Mouse (Mus musculus): ENCODE measurements around the gene Sema3a. TPM values are rescaled to one million over a fixed set of nuclear protein-coding genes. Genes with fewer than 3 reads are reported as not detected.
"Not testable (repeated sequence)": the region's sequence is repeated elsewhere in the genome, so short reads cannot be mapped to it uniquely, and the experiment has no call there.

Sema3a gene
- total RNA-seq, 2 experiments from 2014 or later = 8.0 to 13.8 TPM

- DNase-seq = no peak
These were observed 425.7 kb downstream of the Sema3a start for GRCm38 (mm10) chr5:13550953-13551352.

DNA sequence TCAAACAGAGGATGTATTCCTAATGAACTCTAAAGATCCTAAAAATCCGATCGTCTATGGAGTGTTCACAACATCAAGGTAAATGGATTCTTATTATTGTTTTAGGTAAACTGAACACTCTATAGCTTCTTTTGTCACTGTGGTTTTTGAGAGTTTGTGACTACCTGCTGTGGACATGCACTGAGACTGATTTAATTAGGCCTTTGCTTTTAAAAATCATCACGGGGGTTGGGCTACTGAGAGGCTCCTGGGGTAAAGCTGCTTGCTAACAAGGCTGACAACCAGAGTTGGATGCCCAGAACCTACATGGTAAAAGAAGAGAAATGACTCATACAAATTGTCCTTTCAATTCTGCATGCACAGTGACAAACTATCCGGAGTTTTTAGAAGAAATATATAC lies 432.0 kb downstream of the Sema3a start:
- no peak for DNase-seq

DNA sequence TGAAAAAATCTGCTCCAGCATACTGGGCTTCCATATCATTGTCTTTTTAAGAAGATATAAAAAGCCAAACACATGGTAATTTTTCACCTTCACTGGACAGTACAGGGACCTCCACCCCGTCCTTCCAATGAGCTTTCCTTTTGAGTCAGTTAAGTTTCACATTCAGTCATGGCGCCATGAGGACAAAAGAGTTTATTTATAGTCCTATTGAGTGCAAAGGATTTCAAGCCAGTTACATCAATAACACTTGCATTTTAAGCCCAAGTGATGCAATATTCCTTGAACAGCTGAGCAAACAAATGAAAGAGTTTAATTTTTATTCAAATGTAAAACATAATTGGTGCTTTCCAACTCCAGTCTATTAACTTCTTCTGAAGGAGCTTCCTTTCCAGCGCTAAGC lies 448.7 kb downstream of the Sema3a start:
- no peak for DNase-seq

- no peak for DNase-seq
These were observed 453.9 kb downstream of the Sema3a start for GRCm38 (mm10) chr5:13579123-13579522.

DNA sequence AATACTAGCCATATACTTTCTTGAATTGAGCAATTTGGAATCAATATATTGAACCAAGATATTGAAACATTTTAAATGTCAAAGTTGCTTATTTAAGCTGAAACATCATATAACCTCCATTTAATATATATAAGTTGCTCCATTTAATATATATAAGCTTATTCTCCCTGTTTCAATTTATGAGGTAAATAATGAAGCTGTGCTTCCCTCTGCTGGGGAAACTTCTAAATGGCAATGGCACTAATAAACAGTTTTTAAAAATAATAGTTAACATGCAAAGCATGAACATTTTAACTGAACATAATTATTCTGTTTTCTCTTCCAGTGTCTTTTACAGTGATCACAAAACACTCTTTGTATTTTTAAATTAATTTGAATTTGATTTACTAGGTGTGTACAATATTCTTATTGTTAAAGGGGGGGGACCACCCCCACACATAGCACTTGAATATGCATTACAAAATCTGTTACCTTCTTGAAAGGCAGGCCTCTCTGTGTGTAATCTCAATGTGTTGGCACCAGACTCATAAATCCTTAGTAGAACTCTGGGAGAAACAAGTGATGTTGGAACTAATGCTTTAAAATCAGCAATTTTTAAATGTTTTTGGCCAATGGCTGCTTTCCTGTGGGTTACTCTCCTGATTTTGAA lies 460.5 kb downstream of the Sema3a start:
- no peak for DNase-seq

DNA sequence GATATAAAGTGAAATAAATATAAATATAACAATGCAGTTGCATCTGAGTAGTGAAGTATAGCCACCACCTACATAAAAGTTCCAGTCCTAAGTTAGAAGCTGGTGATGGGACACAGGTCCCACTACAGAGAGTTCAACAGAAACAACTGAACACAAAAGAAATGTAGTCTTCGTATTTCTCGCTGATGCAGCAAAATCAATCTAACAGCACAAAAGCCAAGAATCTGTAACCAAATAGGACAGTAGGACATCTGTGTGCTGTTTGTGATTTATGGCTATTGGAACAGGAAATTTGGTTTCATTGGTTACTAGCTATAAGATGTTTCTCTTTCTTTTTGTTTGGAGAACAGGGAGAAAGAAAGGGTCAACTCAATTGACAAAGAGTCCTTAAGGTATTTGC lies 469.2 kb downstream of the Sema3a start:
- DNase-seq = no peak

DNA sequence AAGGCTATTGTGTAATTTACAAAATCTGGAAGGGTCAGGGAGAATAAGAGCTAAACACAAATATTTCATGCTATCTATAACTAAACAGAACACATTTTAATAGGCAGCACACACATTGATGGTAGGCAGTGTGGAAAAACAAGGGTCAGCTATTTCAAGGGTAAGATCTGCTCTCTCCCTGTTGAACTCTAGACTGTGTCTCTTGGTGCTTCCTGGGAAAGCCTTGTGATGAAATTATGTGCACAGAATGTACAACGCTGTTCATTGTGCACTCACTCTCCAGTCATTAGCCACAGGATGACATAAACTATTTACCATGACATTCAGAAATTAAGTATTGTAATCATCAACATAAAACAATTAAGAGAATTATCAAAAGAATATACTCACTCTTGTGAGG lies 486.4 kb downstream of the Sema3a start:
- no peak for DNase-seq

DNA sequence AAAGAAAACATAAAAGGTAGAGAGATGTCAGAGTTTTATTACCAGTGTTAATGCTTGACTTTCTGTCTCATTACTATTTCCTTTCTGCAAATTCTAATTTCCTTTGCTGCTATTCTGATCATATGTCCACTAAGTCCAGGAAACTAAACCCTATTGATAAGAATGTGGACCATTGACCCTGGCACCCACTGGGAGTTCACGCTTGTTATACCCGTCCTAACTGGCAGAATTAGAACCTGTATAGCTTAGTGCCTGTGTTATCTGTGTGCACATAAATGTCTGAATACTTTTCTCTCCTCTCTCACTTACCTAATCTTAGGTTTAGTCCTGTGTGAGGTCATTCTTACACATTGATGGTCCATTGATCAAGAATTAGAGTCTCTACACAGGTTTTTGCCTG lies 486.9 kb downstream of the Sema3a start:
- DNase-seq = no peak

DNA sequence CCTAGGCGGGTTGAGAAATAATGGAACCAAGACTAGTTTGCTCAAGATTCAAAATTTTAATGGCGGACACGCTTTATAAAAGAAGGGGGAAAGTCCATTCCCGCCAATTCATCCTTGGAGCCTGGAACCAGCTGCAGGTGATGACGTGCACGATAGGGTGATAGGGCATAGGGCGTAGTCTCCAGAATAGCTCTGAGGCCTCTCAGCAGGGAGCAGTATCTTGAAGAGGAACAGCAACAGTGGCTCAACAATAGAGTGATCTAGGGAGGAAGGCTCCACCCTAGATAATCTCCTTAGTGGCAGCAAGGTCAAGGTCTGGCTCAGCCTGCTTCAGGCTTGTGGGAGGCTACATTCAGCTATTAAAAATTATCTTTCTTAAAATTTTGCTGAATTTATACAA lies 489.4 kb downstream of the Sema3a start:
- not testable (repeated sequence) for DNase-seq

GRCm38 (mm10) chr5:13615907-13616306 lies 490.7 kb downstream of the Sema3a start:
- DNase-seq = no peak

DNA sequence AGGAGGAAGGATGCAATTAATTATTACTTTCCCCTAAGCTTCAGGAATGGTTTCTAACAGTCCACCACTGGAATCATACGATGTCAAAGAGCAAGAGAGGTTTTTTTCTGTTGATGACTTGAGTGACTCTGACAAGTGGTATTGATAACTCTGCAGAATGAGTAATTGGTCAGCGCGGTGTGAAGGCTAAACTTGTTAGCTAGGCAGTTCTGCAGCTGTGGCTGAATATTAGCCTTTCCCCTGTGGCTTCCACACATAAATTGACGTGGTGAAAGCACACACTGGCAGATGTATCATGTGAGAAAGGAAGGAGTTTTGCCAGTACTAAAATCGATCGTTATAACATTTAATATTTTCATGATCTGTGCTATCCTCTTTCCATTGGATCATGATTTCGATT lies 497.4 kb downstream of the Sema3a start:
- no peak for DNase-seq

DNA sequence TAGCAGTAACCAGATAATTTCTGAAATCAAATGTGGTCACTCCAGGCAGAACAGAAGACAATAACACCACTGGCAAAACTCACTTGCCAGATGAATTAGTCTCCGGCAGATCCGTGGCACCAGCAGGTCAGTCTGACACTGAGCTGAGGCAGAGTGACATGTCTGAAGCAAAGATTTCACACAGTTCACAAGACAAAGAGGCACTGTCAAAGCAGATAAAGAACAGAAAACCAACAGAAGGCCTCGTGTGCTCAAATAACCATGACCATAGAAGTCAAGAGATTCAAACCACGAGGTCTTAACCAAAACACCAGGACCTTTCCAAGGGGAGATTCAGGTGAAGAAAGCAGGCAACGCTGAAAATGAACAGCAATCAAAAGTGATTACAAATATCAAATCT lies 499.5 kb downstream of the Sema3a start:
- no peak for DNase-seq

DNA sequence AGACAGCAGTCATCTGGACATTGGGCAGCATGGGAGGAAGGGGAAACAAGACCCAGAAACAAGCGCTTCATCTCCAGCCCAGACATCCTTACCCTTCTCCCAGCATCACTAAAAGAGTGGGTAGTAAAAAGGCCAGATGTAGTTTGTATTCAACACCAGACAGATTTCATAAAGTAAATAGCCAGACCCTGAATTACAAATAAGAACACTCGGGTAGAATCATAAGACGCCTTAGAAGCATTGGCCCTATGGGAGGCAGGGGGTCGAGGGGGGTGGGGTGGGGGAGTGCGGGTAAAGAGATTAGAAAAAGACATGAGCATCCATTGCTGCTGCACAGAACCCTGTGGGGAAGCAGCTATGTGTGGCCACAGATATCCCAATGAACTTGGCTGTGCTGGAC lies 500.9 kb downstream of the Sema3a start:
- DNase-seq = no peak

GRCm38 (mm10) chr5:13628606-13629311 lies 503.5 kb downstream of the Sema3a start:
- DNase-seq = peak; percentile 80

DNA sequence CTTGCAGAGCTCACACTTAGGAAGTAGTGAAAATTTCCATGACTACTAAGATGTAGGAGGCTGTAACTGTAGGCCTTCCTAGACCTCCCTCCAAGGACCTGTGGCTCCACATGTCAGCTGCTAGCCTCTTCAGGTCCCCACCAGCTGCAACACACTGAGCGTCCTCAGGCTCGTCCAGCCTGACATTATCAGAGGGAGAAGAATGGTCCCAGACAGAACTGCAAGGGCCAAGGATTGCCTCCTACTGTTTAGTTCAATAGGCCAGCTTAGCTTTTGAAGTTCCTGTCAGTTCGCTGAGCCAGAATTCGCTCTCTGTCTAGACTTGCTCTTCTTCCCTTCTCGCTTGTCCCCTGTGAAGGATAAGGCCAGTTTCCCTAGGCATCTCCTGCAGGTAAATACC lies 504.7 kb downstream of the Sema3a start:
- DNase-seq = no peak

DNA sequence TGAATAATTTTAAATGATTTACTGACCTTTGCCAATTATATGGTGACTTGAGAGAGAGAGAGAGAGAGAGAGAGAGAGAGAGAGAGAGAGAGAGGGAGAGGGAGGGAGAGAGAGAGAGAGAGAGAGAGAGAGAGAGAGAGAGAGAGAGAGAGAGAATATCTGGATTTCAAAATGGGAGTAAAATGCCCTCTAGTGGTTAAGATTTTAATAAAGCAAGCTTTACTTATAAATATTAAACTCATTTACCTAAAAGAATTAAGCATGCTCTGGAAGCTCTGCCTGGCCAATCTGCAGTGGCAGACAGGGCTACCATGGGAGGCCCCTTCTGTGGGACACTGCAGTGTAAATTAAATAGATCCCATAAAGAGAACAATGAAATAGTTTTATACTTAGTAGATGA lies 505.5 kb downstream of the Sema3a start:
- DNase-seq = no peak

DNA sequence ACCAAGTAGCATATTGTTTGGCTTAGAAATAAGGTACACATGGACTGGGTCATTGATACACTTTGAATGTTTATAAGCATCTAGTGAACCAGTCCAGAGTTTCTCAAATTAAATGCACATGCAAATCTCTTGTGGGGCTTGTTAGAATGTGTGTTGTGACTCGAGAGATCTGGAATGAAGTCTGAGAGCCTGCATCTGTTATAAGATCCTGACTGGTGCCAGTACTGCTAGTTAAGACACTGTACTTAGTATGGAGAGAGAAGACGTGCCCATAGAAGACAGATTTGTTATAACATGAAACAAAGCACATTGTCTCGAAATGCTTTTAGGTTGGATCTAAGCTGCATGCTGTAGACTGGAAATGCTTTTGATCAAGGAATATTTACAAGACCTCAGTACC lies 511.0 kb downstream of the Sema3a start:
- DNase-seq = no peak
